Mouse (Mus musculus): ENCODE measurements at regions not wholly inside any gene's neighbourhood (a gene's known extent, or its start where the extent isn't known, plus 50 kb on each side); places are given as distances from the start of the nearest gene placed in this dataset.

DNA sequence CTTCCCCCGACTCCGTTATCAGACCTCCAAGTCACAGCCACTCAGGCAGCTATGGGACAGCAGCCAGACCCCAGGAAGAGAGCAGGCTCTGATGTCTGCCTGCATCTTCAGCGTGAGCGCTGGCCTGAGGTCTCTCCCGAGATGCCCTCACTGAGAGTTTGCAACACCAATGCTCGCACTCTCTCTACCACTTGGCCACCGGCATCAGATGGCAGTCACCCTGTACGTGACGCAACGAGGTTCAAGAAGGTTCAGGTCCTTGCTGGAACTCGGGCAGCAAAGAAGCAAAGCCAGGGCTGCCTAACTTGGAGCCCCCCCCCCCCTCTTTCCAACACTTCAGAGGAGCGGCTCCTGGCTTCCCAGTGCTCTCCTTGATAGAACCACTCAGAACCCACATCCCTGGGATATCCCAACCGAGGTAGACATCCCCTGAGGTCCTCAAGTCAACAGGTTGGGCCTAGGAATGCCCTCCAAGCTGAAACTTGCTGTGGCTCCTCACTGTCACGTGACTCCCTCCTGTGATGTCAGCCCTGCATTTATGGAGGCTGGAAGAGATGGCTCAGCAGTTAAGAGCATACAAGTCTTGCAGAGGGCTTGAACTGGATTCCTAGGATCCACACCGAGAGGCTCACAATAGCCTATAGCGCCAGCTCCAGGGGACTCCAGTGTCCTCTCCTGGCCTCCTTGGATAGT lies 91.9 kb downstream of the Vegfa start:
- TF ChIP-seq CTCF (conservative IDR thresholded peaks at IDR 0.05; ENCODE audit: low read length) (no peak), NANOG (IDR thresholded peaks at IDR 0.05; ENCODE audit: borderline replicate concordance, low read length) (no peak), POU5F1 (IDR thresholded peaks at IDR 0.05; ENCODE audit: borderline replicate concordance, low read length) (no peak)
